Mouse (Mus musculus) heart, embryonic 16.5 days (tissue): ENCODE results near the gene Cptp. TPM values are rescaled to one million over a fixed set of nuclear protein-coding genes. Genes with fewer than 3 reads are reported as not detected.

ENCODE experiments used
- ATAC-seq: fragments of 200-750 bp; cut with Nextera tagmentation; replicated peaks from 2 replicates; pipeline ENCODE4 v1.8.0; 2017; ENCODE audit warnings: moderate number of reproducible peaks; ENCODE audit not compliant: insufficient read depth, low FRiP score; ENCODE audit errors: extremely low read depth
- H3K27ac ChIP-seq: fragments of 300-500 bp; sonication (generic); 2 replicates; pipeline ENCODE4 v1.5.1; 2014; ENCODE audit warnings: mild to moderate bottlenecking, low read length, control low read depth, moderate library complexity
- H3K27me3 ChIP-seq: fragments of 300-500 bp; sonication (generic); 2 replicates; pipeline ENCODE4 v1.6.1; 2014; ENCODE audit warnings: low read length, mixed read lengths; ENCODE audit not compliant: control insufficient read depth, insufficient read depth
- H3K36me3 ChIP-seq: fragments of 300-500 bp; sonication (generic); 2 replicates; pipeline ENCODE4 v1.6.1; 2014; ENCODE audit not compliant: control insufficient read depth, insufficient read depth
- H3K4me1 ChIP-seq: fragments of 300-500 bp; sonication (generic); 2 replicates; pipeline ENCODE4 v1.6.1; 2014; ENCODE audit warnings: low read length, mixed read lengths; ENCODE audit not compliant: control insufficient read depth, insufficient read depth
- H3K4me2 ChIP-seq: fragments of 300-500 bp; sonication (generic); 2 replicates; pipeline ENCODE4 v1.6.1; 2014; ENCODE audit warnings: low read depth, mild to moderate bottlenecking, control low read depth, low read length
- H3K4me3 ChIP-seq: fragments of 300-500 bp; sonication (generic); 2 replicates; pipeline ENCODE4 v1.5.1; 2014; ENCODE audit warnings: mild to moderate bottlenecking, control low read depth, low read length
- H3K9ac ChIP-seq: fragments of 300-500 bp; sonication (generic); 2 replicates; pipeline ENCODE4 v1.6.1; 2014; ENCODE audit warnings: low read length, control low read depth
- H3K9me3 ChIP-seq: fragments of 300-500 bp; sonication (generic); replicated peaks from 2 replicates; pipeline ENCODE4 v1.6.1; 2016; ENCODE audit warnings: low read length; ENCODE audit not compliant: control insufficient read depth
- WGBS: fragments of 180-500 bp; shearing (Covaris S2); extraction: QIAGEN DNeasy Blood & Tissue Kit; methylation state at CpG from one replicate; pipeline ENCODE4 v1.1.7; 2014; 5-methylcytosine and 5-hydroxymethylcytosine counted together
- polyA plus RNA-seq: library from polyadenylated mRNA; unstranded; fragments of >200 nt; fragmentation: Nextera tagmentation; extraction: Ambion mirVana; gene quantifications from 2 replicates; pipeline ENCODE4 v1.2.1, GENCODE M21; 2015

Gene Cptp
- polyA plus RNA-seq, 1 experiment from 2014 or later = 9.3 TPM

GRCm38 (mm10) chr4:155840076-155841002 lies 28.9 kb downstream of the Cptp start:
- Histone ChIP-seq H3K4me3 (peak overlapping the region; percentile 52), H3K27ac (peak overlapping the region; percentile 80), H3K27me3 (peaks cover 3% of the 10 kb centered on the region; the same call in 1 of the 2 replicates), H3K4me1 (peaks cover 31% of the 10 kb centered on the region), H3K4me2 (peak overlapping the region; percentile 72), H3K9me3 (0 out of 2 replicates have a peak, but pooled peaks cover 2% of the 10 kb centered on the region), H3K36me3 (no peaks in the 10 kb centered on the region), H3K9ac (peak overlapping the region; percentile 68)
- ATAC-seq = no peak
- WGBS = 15% methylated on average over 8 of the region's 8 CpGs

GRCm38 (mm10) chr4:155839483-155839910 lies 29.7 kb downstream of the Cptp start, which contains the start of gene Mxra8:
Gene Mxra8 (plus strand): TSS chr4:155839680.
- H3K27ac ChIP-seq = peak within 1 kb of the TSS; percentile 87
- peak within 1 kb of the TSS; percentile 68 for H3K9ac ChIP-seq
- peak within 1 kb of the TSS; percentile 72 for H3K4me2 ChIP-seq
- no peaks in the 10 kb centered on the region for H3K36me3 ChIP-seq
- peaks cover 3% of the 10 kb centered on the region; the same call in 1 of the 2 replicates for H3K27me3 ChIP-seq
- WGBS = 12% methylated on average over 16 of the region's 16 CpGs
- peaks cover 31% of the 10 kb centered on the region for H3K4me1 ChIP-seq
- H3K9me3 ChIP-seq = 0 out of 2 replicates have a peak, but pooled peaks cover 2% of the 10 kb centered on the region
- H3K4me3 ChIP-seq = peak within 1 kb of the TSS; percentile 52
- ATAC-seq = peak; percentile 85

GRCm38 (mm10) chr4:155838187-155839153 lies 30.8 kb downstream of the Cptp start:
- WGBS = 31% methylated on average over 8 of the region's 8 CpGs
- Histone ChIP-seq H3K9ac (peak overlapping the region; percentile 11; the same call in 1 of the 2 replicates), H3K4me1 (peaks cover 38% of the 10 kb centered on the region), H3K4me2 (peak overlapping the region; percentile 72; the same call in 1 of the 2 replicates), H3K27ac (peak overlapping the region; percentile 87), H3K4me3 (no peak overlapping the region), H3K36me3 (no peaks in the 10 kb centered on the region), H3K27me3 (peaks cover 3% of the 10 kb centered on the region; the same call in 1 of the 2 replicates), H3K9me3 (0 out of 2 replicates have a peak, but pooled peaks cover 2% of the 10 kb centered on the region)
- ATAC-seq = no peak

GRCm38 (mm10) chr4:155837404-155838010 lies 31.7 kb downstream of the Cptp start:
- H3K4me2 ChIP-seq = 0 out of 2 replicates have a peak overlapping the region, but pooled peaks have one; percentile 18
- ATAC-seq = no peak
- no peaks in the 10 kb centered on the region for H3K36me3 ChIP-seq
- peaks cover 38% of the 10 kb centered on the region for H3K4me1 ChIP-seq
- 43% methylated on average over 11 of the region's 11 CpGs for WGBS
- 0 out of 2 replicates have a peak, but pooled peaks cover 2% of the 10 kb centered on the region for H3K9me3 ChIP-seq
- peaks cover 3% of the 10 kb centered on the region; the same call in 1 of the 2 replicates for H3K27me3 ChIP-seq
- peak overlapping the region; percentile 87 for H3K27ac ChIP-seq
- H3K9ac ChIP-seq = peak overlapping the region; percentile 11; the same call in 1 of the 2 replicates
- no peak overlapping the region for H3K4me3 ChIP-seq

GRCm38 (mm10) chr4:155833836-155834235 lies 35.4 kb downstream of the Cptp start:
- H3K9ac ChIP-seq = no peak overlapping the region

GRCm38 (mm10) chr4:155833234-155833633 lies 36.0 kb downstream of the Cptp start:
- no peaks in the 10 kb centered on the region for H3K36me3 ChIP-seq
- no peak overlapping the region for H3K4me2 ChIP-seq
- WGBS = 90% methylated on average over 4 of the region's 4 CpGs
- H3K27ac ChIP-seq = no peak overlapping the region
- no peak for ATAC-seq
- peaks cover 26% of the 10 kb centered on the region for H3K4me1 ChIP-seq
- no peak overlapping the region for H3K4me3 ChIP-seq
- no peak overlapping the region for H3K9ac ChIP-seq
- 0 out of 2 replicates have a peak, but pooled peaks cover 2% of the 10 kb centered on the region for H3K9me3 ChIP-seq
- no peaks in the 10 kb centered on the region for H3K27me3 ChIP-seq

More at GRCm38 (mm10) chr4:155833836-155834235, 35.4 kb downstream of the Cptp start:
- Histone ChIP-seq H3K27me3 (no peaks in the 10 kb centered on the region), H3K4me3 (no peak overlapping the region), H3K4me2 (no peak overlapping the region), H3K27ac (peak overlapping the region; percentile 63), H3K4me1 (peaks cover 29% of the 10 kb centered on the region), H3K9me3 (0 out of 2 replicates have a peak, but pooled peaks cover 2% of the 10 kb centered on the region), H3K36me3 (no peaks in the 10 kb centered on the region)
- ATAC-seq = peak; percentile 5; the same call in 1 of the 2 replicates
- WGBS = 17% methylated on average over 2 of the region's 2 CpGs

GRCm38 (mm10) chr4:155832321-155832720 lies 36.9 kb downstream of the Cptp start:
- Histone ChIP-seq H3K9me3 (0 out of 2 replicates have a peak, but pooled peaks cover 2% of the 10 kb centered on the region), H3K4me3 (peak overlapping the region; percentile 66), H3K4me1 (peaks cover 18% of the 10 kb centered on the region), H3K36me3 (peaks cover 5% of the 10 kb centered on the region), H3K9ac (peak overlapping the region; percentile 85), H3K27me3 (no peaks in the 10 kb centered on the region), H3K27ac (no peak overlapping the region), H3K4me2 (peak overlapping the region; percentile 90)
- ATAC-seq = no peak
- 48% methylated on average over 10 of the region's 10 CpGs for WGBS

GRCm38 (mm10) chr4:155831831-155832230 lies 37.4 kb downstream of the Cptp start:
- H3K4me2 ChIP-seq = peak overlapping the region; percentile 90
- peaks cover 15% of the 10 kb centered on the region for H3K4me1 ChIP-seq
- ATAC-seq = peak; percentile 3; the same call in 1 of the 2 replicates
- peak overlapping the region; percentile 85 for H3K9ac ChIP-seq
- peaks cover 8% of the 10 kb centered on the region for H3K36me3 ChIP-seq
- 0% methylated on average over 25 of the region's 25 CpGs for WGBS
- no peaks in the 10 kb centered on the region for H3K27me3 ChIP-seq
- H3K9me3 ChIP-seq = 0 out of 2 replicates have a peak, but pooled peaks cover 2% of the 10 kb centered on the region
- H3K27ac ChIP-seq = peak overlapping the region; percentile 94
- peak overlapping the region; percentile 66 for H3K4me3 ChIP-seq
